Mouse (Mus musculus) bone marrow macrophage, adult 2 months (primary cell): ENCODE results near the gene Ftl1.

Experiments used
- CTCF ChIP-seq: IDR thresholded peaks from 2 replicates; pipeline ENCODE4 v1.5.1; 2012; ENCODE audit warnings: low read depth, mild to moderate bottlenecking, low read length, moderate library complexity
- POLR2A ChIP-seq: IDR thresholded peaks from 2 replicates; pipeline ENCODE4 v1.6.1; 2012; ENCODE audit warnings: mild to moderate bottlenecking, low read depth, low read length, borderline replicate concordance

- no peak for TF ChIP-seq POLR2A
- TF ChIP-seq CTCF = no peak
Measured at GRCm38 (mm10) chr7:45478774-45479173, 19.1 kb upstream of the Ftl1 start.
